Mouse (Mus musculus): ENCODE measurements around the gene Tap2. TPM values are rescaled to one million over a fixed set of nuclear protein-coding genes. Genes with fewer than 3 reads are reported as not detected.

Gene Tap2
- 100 to 1,000 TPM in 2 of 3 experiments, 10 to 100 TPM in 1; 94.0 to 181 (median 103) TPM for polyA plus RNA-seq (2017; shearing (Covaris generic))

GRCm38 (mm10) chr17:34203444-34203843 is at the start of gene Tap2:
TSS of gene Tap2 (plus strand) at chr17:34203527.
- ATAC-seq: peak; percentile 34

DNA sequence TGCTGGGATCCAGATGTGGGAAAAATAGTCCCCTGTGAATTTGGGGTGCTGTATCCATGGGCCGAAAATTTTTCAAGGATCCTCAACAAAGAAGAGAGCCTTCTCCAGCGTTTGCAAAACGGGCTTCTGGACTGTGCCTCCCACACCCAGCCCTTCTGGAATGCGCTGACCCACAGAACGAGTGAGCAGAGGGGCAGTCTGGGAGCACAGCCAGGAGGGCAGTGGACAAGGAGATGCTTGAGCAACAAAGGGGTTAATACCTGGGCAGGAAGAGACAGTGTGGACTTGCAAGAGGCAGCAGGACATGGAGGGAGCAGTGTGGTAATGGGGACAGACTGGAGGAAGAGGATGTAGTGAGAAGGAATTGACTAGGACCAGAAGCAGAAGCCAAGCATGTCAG is 47.8 kb upstream of the Tap2 start:
- no peak for ATAC-seq

- ATAC-seq: peak; percentile 66
Observed at GRCm38 (mm10) chr17:34164202-34164895, 39.0 kb upstream of the Tap2 start.

DNA sequence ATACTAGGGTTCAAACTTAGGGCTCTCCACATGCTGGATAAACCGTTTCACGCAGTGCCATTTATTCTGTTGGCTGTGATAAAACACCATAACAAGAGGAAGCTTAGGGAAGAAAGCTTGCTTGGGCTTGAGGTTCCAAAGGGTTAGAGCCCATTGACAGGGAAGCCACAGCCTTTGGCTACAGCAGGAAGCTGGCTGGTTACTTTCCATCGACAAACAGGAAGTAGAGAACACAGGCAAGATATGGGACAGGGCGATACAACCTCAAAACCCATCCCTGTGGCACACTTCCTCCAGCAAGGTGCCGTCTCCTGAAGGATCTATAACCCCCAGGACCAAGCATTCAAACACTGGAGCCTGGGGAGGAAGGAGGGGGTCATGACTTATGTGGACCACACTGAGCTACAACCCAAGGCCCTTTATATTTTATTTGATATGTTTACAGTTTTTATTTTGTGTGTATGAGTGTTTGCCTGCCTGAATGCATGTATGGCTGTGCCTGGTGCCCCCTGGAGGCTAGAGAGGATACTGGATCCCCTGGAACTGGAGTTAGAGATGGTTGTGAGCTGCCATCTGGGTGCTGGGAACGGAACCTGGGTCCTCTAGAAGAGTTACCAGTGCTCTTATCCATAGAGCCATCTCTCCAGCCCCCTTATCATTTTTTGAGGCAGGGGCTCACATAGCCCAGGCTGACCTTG is 38.1 kb upstream of the Tap2 start:
- ATAC-seq: peak; percentile 52

DNA sequence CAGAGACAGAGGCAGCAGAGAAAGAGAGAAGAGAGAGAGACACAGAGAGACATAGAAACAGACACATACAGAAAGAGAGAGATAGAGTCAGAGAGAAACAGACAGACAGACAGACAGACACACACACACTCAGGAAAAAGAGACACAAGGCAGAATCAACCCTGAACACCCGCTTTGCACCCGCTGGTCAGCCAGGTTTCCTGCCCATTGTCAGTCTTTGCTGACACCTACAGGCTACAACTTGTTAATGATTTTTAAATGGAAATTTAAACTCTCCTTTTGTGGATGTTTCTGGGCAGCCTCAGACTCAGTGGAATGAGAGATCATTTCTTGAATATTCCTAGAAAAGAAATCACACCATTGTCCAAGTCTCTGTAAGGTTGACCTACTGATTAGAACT is 34.0 kb upstream of the Tap2 start:
- no peak for ATAC-seq

DNA sequence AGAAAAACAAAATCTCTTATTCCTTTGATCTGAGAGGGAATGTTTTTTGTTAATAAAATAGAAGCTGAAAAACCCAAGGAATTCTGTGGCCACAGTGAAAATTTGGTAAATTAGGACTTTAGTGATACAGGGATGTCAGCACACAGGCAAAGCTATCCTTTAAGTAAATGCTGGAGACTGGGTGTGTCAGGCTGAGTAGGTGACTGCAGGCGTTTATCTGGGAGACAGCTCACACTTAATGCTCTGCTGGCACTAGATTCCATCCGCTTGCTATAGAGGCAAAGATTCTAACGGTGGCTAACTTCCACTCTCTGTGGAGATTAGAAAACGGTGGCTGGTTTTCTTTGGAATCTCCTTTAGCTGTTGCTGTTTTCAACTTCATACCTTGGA is 32.8 kb upstream of the Tap2 start:
- peak; percentile 14 for ATAC-seq

DNA sequence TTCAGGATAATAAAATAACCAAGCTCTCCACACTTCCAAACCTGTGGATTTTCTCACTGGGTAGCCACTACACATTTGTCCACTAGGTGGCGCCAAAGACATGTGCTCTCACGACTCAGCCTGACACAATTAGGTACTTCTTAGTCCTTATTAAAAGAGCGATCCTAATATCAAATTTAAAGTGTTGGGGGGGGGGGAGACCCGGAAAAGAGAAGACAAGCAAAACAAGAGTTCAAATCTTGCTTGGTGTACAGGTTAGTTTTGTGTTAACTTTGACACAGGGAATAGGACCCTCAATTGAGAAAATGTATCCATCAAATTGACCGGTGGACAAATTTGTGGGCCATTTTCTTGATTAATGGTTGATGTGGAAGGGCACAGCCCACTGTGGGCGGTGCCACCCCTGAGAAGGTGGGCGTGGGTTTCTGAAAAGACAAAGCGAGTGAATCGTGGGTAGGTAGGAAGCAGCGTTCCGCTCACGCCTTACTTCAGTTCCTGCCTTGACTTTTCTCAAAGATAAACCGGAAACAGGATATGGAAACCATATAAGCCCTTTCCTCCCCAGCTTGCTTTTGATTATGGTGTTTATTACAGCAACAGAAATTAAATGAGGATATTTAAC is 32.3 kb upstream of the Tap2 start:
- ATAC-seq: peak; percentile 95

- ATAC-seq: no peak
Observed at GRCm38 (mm10) chr17:34172528-34172927, 30.8 kb upstream of the Tap2 start.

DNA sequence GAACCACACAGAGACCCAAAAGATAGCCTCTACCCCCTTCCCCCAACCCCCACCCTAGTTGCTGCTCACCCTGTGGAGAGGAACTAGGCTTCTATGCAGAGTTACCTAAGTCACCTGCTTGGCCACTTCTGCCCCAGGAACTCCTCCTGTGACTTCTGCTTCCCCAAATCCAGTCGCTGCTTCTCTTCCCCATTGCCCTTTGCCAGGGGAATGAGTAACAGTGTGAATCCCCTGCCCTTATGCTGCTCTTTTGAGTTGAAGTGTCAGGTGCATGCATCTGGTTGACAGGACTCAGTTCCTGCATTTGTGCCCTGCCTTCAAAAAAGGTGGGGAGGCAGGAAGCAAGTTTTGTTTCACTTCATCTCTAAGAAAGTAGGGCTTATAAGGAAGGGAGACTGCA is 29.3 kb upstream of the Tap2 start:
- ATAC-seq: no peak

DNA sequence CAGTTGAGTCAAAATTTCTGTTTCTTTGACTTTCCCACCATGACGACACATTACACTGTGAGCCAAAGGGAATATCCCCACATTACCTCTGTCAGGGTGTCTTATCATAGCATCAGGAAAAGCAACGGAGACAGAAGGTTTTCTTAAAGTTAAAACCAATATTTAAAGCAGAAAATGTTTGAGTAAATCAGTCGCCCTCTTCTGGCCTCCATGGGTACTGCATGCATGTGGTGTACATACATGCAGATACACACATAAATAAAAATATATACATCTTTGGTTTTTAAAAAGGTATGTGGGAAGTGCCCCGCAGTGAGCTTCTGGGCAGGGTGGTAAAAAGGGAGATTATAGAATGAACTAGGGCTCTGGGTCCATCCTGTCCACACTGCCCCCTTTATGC is 26.1 kb upstream of the Tap2 start:
- no peak for ATAC-seq

DNA sequence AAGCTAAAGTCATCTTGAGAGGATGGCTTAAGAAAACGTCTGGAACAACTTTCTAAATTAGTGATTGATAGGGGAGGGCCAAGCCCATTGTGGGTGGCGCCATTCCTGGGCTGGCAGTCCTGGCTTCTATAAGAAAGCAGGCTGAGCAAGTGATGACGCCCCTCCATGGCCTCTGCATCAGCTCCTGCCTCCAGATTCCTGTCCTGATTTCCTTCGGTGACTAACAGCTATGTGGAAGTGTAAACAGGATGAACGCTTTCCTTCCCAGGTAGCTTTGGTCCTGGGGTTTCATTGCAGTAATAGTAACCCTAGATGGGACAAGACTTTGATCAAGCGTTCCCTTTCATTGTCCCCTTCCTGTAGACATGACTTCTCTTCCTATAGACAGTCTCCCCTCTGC is 24.3 kb upstream of the Tap2 start:
- ATAC-seq: no peak

DNA sequence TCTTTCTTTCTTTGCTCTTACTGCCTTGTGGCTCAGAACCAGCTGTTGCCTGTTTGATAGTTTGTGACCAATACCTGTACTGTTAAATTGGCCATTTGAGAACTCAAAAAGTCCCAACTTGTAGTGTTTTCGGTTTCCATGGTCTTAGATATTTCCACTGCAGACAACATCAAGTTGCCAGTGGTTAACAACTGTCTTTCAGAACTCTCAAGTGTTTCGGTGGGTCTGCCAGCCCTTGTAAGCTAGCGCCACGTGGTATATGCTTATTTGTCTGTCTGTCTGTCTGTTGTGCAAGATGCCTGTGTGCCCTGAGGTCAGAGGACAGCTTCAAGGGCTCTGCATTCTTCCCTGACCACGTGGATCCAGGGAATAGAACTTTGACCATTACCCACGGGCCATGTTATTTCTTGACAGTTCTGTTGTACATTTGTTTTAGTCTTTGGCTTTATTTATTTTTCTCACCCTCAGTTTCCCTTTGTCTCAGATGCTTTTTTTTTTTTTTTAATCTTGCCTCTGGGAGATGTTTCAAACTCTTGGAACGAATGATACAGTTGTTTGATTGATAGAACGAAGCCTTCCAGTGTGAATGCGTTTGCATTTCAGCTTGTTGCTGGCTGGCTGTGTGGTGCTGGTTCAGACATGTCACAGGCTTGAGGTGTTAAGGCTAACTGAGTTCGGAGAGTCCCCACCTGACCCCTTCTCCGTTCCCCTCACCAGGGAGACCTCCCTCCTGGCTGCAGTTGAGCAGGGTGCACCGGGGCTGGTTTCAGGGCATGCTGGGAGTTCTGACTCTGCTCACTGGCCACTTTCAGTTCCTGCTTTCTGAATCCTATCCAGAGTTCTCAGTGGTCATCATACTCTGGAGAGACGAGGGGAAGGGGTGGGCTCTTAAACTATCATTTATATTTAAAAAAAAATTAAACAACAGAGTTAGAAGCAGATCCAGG is 23.1 kb upstream of the Tap2 start:
- no peak for ATAC-seq

DNA sequence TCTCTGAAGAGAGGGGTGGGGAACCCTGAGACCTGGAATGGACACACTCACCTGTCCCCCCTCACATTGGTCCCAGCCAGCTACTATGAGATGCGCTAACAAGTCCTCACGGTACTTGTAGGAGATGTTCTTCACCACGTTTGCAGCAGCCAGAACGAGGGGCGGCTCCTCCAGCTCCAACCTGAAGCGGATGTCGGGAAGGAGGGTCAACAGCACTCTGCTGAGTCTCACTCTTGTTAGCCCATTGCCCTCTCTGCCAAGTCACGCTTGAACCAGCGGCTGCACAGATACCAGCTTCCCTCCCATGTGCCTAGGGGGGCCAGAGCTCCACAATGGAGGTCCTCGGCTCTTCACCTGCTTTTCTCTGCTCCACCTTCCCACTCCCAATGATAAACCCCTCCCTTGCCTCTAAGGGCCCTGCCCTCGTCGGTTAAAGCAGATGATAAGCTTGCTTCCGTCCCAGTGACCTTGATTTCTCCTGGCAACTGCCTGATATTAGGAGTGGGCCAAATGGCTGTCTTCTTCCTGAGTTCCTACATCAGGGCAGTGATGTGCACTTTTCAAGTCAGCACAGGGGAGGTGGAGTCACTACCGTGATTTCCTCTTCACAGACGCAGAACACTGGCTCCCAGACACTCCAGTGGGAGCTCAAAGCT is 19.6 kb upstream of the Tap2 start:
- no peak for ATAC-seq

GRCm38 (mm10) chr17:34185526-34185925 is 17.8 kb upstream of the Tap2 start:
- no peak for ATAC-seq

DNA sequence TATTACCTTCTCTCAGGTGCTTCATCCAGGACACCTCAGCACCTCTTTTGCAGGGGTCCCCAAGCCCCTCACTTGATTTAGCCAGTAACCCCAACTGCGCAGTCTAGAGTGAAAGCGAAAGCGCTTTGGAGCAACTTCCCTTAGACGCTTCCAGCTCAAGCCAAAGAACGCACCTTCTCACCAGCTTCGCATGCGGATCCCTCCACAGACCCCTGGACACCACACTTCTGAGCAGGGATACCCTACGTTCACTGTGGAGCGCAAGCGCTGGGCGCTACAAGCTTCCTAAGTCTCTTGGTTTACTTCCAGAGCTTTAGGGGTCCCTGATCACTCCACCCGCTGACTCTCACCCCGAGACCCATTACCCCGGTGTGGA is 16.5 kb upstream of the Tap2 start:
- peak; percentile 42 for ATAC-seq

- ATAC-seq: peak; percentile 90
Observed at GRCm38 (mm10) chr17:34187261-34187916, 15.9 kb upstream of the Tap2 start, which contains the start of the genes Tap1 and Psmb9. TSS of gene Tap1 (plus strand) at chr17:34187553. TSS of gene Psmb9 (minus strand) at chr17:34187764.

GRCm38 (mm10) chr17:34188010-34188409 is 15.3 kb upstream of the Tap2 start:
- ATAC-seq: no peak

GRCm38 (mm10) chr17:34188986-34189385 is 14.3 kb upstream of the Tap2 start:
- no peak for ATAC-seq

DNA sequence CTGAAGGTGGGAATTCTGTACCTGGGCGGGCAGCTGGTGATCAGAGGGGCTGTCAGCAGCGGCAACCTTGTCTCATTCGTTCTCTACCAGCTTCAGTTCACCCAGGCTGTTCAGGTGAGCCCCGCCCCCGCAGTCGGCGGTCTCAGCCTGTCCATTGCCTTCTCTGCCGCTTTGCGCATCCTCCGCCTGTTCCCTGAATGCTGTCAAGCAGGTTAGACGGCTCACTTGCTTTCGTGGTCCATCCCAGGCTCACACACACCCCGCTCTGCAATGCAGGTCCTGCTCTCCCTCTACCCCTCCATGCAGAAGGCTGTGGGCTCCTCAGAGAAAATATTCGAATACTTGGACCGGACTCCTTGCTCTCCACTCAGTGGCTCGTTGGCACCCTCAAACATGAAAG is 10.5 kb upstream of the Tap2 start:
- ATAC-seq: no peak

- ATAC-seq: no peak
Observed at GRCm38 (mm10) chr17:34193468-34193867, 9.9 kb upstream of the Tap2 start.

DNA sequence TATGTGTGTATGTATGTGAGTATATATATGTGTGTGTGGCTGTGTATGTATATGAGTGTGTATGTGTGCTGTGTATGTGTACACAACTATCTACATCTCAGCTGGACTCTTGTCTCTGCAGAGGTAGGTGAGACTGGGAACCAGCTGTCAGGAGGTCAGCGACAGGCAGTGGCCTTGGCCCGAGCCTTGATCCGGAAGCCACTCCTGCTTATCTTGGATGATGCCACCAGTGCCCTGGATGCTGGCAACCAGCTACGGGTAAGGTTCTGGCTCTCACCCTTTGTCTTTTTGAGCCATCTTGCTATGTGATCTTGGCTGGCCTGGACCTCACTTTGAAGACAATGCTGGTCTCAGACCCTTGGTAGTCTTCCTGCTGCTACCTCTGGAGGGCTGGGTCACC is 8.6 kb upstream of the Tap2 start:
- ATAC-seq: no peak

DNA sequence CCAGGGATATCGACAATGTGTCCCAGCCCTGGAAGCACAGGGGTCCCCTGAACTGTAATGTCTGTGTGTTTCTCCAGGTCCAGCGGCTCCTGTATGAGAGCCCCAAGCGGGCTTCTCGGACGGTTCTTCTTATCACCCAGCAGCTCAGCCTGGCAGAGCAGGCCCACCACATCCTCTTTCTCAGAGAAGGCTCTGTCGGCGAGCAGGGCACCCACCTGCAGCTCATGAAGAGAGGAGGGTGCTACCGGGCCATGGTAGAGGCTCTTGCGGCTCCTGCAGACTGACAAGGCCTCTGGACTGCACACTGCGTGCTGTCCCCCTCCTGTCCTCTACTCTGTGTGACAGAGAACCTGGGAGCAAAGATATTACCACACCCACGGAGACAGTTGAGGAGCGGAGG is 6.8 kb upstream of the Tap2 start:
- ATAC-seq: peak; percentile 75
